Mouse (Mus musculus) ES-Bruce4 (cell line): Measurements from ENCODE around the gene Pde6h.

Experiments
- CTCF ChIP-seq: IDR thresholded peaks from one replicate; pipeline ENCODE4 v1.8.1; 2011; ENCODE audit warnings: low read depth, low read length
- EP300 ChIP-seq: IDR thresholded peaks from 2 replicates; pipeline ENCODE4 v1.6.1; 2011; ENCODE audit warnings: low read depth, low read length; ENCODE audit not compliant: insufficient read depth
- POLR2A ChIP-seq: IDR thresholded peaks from one replicate; pipeline ENCODE4 v1.8.1; 2011; ENCODE audit warnings: low read length; ENCODE audit not compliant: insufficient read depth

- no peak for TF ChIP-seq POLR2A
- no peak for TF ChIP-seq CTCF
- no peak for TF ChIP-seq EP300
These were observed 26.5 kb downstream of the Pde6h start for GRCm38 (mm10) chr6:136950171-136950570.
